Mouse (Mus musculus) hindbrain, embryonic 16.5 days (tissue): ENCODE data around the gene Snx32. TPM values are rescaled to one million over a fixed set of nuclear protein-coding genes. Genes with fewer than 3 reads are reported as not detected.

Source experiments
- ATAC-seq: fragments of 200-750 bp; cut with Nextera tagmentation; 2 replicates; pipeline ENCODE4 v1.8.0; 2017; ENCODE audit warnings: moderate TSS enrichment, moderate library complexity
- H3K27ac ChIP-seq: fragments of 300-500 bp; sonication (generic); 2 replicates; pipeline ENCODE4 v1.5.1; 2014; ENCODE audit warnings: low read depth, mild to moderate bottlenecking, control low read depth, low read length, moderate library complexity
- H3K27me3 ChIP-seq: fragments of 300-500 bp; sonication (generic); replicated peaks from 2 replicates; pipeline ENCODE4 v1.6.1; 2014; ENCODE audit warnings: low read length; ENCODE audit not compliant: control insufficient read depth, insufficient read depth
- H3K36me3 ChIP-seq: fragments of 300-500 bp; sonication (generic); 2 replicates; pipeline ENCODE4 v1.6.1; 2014; ENCODE audit warnings: mild to moderate bottlenecking, low read length, moderate library complexity, mixed read lengths; ENCODE audit not compliant: control insufficient read depth, insufficient read depth
- H3K4me1 ChIP-seq: fragments of 300-500 bp; sonication (generic); 2 replicates; pipeline ENCODE4 v1.6.1; 2014; ENCODE audit warnings: low read depth, low read length; ENCODE audit not compliant: control insufficient read depth, insufficient read depth
- H3K4me2 ChIP-seq: fragments of 300-500 bp; sonication (generic); 2 replicates; pipeline ENCODE4 v1.6.1; 2014; ENCODE audit warnings: mild to moderate bottlenecking, low read length, control low read depth, moderate library complexity
- H3K4me3 ChIP-seq: fragments of 300-500 bp; sonication (generic); 2 replicates; pipeline ENCODE4 v1.5.1; 2014; ENCODE audit warnings: mild to moderate bottlenecking, low read length, control low read depth, moderate library complexity
- H3K9ac ChIP-seq: fragments of 300-500 bp; sonication (generic); 2 replicates; pipeline ENCODE4 v1.6.1; 2014; ENCODE audit warnings: low read depth, mild to moderate bottlenecking, control low read depth, low read length, moderate library complexity
- H3K9me3 ChIP-seq: fragments of 300-500 bp; sonication (generic); 2 replicates; pipeline ENCODE4 v1.6.1; 2014; ENCODE audit warnings: mild to moderate bottlenecking, low read length, moderate library complexity; ENCODE audit not compliant: control insufficient read depth
- WGBS: fragments of 180-500 bp; shearing (Covaris S2); extraction: QIAGEN DNeasy Blood & Tissue Kit; methylation state at CpG from one replicate; pipeline ENCODE4 v1.1.7; 2014; 5-methylcytosine and 5-hydroxymethylcytosine counted together
- polyA plus RNA-seq: library from polyadenylated mRNA; unstranded; fragments of >200 nt; fragmentation: Nextera tagmentation; extraction: Ambion mirVana; gene quantifications from 2 replicates; pipeline ENCODE4 v1.2.1, GENCODE M21; 2015

The Snx32 gene
- polyA plus RNA-seq, 1 experiment from 2014 or later = 101 TPM

DNA sequence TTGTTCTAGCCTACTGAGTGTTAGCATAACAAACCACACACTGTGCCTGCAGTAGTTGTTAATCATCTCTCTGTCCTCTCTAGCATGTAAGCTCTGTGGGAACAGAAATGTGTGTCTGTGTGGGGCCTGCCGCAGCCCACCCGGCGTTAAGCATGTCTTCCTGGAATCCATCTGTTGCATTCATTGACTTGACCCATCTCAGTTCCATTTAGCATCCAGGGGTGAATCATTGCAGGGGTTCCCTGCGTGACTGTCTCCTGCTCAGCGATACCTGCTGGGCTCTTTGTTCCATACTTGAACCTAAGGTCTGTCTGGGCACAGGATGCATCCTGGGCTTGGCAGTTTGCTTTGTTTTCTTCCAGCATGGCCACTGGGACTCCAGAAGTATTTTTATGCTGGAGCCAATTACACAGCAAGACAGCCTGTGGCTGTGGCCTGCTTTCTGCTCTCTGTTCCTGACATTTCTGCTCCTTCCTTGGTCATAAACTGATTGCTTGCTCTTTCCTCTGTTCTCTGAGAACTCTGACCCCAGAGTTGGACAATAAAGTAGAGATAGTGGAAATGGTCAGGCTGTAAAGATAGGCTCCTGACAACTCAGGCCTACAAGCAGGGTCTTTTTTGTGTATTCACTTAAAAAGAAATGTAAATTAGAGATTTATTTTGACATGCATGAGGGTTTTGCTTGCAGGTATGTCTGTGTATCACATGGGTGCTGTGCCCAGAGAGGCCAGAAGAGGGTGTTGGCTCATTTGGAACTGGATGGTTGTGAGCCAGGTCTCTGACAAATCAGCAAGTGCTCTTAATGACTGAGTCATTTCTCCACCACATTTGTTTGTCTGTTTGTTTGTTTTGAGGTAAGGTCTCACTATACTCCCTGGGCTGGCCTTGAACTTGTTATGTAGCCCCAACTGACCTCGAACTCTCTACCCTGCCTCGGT is 5.8 kb upstream of the Snx32 start:
- no peaks in the 10 kb centered on the region for H3K36me3 ChIP-seq
- H3K4me2 ChIP-seq = no peak overlapping the region
- H3K27ac ChIP-seq = no peak overlapping the region
- no peaks in the 10 kb centered on the region for H3K9me3 ChIP-seq
- 77% methylated on average over 7 of the region's 7 CpGs for WGBS
- no peak overlapping the region for H3K9ac ChIP-seq
- no peak overlapping the region for H3K4me3 ChIP-seq
- no peaks in the 10 kb centered on the region for H3K27me3 ChIP-seq
- ATAC-seq = no peak
- peaks cover 9% of the 10 kb centered on the region; the same call in 1 of the 2 replicates for H3K4me1 ChIP-seq

DNA sequence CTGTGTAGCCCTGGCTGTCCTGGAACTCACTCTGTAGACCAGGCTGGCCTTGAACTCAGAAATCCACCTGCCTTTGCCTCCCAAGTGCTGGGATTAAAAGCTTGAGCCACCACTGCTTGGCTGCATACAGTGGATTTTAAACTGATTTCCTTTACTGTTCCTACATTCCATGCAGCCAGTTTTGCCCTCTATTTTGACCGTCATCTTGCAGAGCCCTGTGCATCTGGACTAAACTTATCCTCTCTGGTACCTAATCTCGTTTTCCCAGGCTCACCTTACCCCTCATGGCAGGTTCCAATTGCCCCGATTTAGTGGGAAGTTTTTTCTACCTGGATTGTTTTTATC is 2.6 kb upstream of the Snx32 start:
- H3K27me3 ChIP-seq = no peaks in the 10 kb centered on the region
- no peak overlapping the region for H3K4me2 ChIP-seq
- H3K9ac ChIP-seq = no peak overlapping the region
- no peak overlapping the region for H3K4me3 ChIP-seq
- ATAC-seq = no peak
- H3K9me3 ChIP-seq = no peaks in the 10 kb centered on the region
- H3K4me1 ChIP-seq = peaks cover 20% of the 10 kb centered on the region
- no peaks in the 10 kb centered on the region for H3K36me3 ChIP-seq
- H3K27ac ChIP-seq = no peak overlapping the region
- 81% methylated on average over 3 of the region's 3 CpGs for WGBS

DNA sequence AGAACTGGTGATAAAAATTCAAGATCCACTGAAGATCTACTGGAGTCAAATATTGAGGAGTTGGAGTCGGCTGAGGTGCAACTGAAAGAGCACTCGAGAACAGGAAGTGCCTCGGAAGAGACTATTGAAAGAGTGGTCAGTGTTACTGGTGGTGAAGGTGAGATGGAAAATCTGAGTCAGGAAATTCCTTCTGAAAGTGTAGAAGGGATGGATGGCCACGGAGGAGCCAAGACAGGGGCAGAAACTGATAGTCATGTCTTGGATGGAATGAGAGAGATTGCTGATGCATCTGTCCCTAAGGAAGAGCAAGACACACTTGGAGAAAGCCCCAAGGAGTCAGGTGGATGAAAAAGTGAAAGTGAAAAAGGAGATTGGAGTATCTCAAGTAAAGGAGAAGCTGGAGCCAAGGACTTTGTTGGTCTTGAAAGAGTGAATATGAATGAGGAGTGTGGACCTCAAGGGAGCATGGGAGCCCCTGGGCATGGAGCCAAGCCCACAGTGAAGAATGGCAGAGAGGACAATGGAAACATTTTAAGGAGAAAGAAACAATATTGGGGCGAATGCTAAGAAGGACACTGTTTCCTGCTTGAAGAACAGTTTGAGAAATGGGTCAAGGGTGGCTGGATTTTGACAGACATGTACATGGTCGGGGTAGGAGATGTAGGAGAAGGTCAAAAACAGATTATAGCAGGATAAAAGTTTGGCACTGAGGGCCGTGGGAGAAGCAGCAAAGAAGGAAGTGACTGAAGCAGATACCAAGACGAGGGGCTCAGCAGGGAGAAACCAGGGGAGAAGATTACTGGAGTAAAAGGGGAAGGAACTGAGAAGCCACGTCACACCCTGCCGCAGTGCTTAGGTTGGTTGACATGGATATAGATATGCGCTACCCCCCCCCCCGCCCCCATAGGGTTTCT is 2.0 kb upstream of the Snx32 start:
- Histone ChIP-seq H3K36me3 (no peaks in the 10 kb centered on the region), H3K4me1 (peaks cover 20% of the 10 kb centered on the region), H3K4me3 (no peak overlapping the region), H3K9me3 (no peaks in the 10 kb centered on the region), H3K4me2 (no peak overlapping the region), H3K27ac (no peak overlapping the region), H3K9ac (no peak overlapping the region), H3K27me3 (no peaks in the 10 kb centered on the region)
- ATAC-seq = no peak
- WGBS = 78% methylated on average over 12 of the region's 12 CpGs

DNA sequence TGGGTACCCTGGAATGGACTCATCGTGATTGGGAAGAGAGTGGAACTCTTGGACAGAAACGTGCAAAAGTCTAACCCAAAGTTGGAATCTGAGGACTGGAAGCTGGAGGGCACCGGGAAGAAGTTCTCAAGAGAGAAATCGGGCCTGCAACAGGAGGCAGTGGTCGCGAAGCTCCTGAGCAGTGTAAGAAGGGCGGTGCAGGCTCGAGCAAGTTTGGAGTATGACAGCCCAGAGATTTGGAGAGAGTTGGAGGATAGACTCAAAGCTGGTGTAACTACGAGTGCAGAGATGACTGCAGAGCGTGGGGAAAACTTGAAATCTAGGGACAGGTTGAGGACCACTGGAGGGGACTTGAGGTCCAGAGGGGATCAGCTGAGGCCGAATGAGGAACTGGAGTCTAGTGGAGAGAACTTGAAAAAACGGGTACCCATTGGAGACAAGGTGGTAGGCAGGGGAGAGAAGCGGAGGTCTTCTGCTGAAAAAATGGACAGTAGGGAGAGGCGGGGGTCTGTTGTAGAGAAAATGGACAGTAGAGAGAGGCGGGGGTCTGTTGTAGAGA is 815 bp upstream of the Snx32 start:
- no peak for ATAC-seq
- peak overlapping the region; percentile 51 for H3K4me3 ChIP-seq
- H3K36me3 ChIP-seq = no peaks in the 10 kb centered on the region
- peaks cover 20% of the 10 kb centered on the region for H3K4me1 ChIP-seq
- H3K9ac ChIP-seq = peak overlapping the region; percentile 58
- no peaks in the 10 kb centered on the region for H3K9me3 ChIP-seq
- no peaks in the 10 kb centered on the region for H3K27me3 ChIP-seq
- peak overlapping the region; percentile 56 for H3K4me2 ChIP-seq
- 57% methylated on average over 15 of the region's 15 CpGs for WGBS
- peak overlapping the region; percentile 51; the same call in 1 of the 2 replicates for H3K27ac ChIP-seq

DNA sequence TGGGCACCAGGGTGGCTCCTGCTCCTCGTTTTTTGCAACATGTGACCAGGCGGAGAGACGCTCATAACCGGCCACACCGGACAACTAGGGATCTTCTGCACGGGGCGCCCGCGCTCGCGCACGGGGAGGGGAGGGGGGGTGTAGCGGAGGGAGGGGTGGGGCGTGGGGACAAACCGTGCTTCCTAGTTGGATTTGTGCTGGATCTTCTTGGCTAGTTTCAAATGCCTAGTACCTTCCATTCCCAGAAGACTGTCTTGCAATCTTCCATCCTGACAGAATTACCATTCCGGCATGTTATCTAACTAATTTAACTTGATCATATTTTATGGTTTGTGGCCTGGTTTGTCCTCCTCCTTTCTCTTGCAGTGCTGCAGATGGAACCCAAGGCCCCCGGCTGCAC is 6.7 kb downstream of the Snx32 start, which contains the start of gene 1700020D05Rik:
TSS of gene 1700020D05Rik (minus strand) at position 101 of the 400 bp plus-strand sequence.
- Histone ChIP-seq H3K4me1 (no peaks in the 10 kb centered on the region), H3K9ac (no peak within 1 kb of the TSS), H3K4me3 (no peak within 1 kb of the TSS), H3K4me2 (no peak within 1 kb of the TSS), H3K27ac (no peak within 1 kb of the TSS), H3K9me3 (no peaks in the 10 kb centered on the region), H3K36me3 (peaks cover 5% of the 10 kb centered on the region), H3K27me3 (no peaks in the 10 kb centered on the region)
- no peak for ATAC-seq
- WGBS = 69% methylated on average over 15 of the region's 17 CpGs

DNA sequence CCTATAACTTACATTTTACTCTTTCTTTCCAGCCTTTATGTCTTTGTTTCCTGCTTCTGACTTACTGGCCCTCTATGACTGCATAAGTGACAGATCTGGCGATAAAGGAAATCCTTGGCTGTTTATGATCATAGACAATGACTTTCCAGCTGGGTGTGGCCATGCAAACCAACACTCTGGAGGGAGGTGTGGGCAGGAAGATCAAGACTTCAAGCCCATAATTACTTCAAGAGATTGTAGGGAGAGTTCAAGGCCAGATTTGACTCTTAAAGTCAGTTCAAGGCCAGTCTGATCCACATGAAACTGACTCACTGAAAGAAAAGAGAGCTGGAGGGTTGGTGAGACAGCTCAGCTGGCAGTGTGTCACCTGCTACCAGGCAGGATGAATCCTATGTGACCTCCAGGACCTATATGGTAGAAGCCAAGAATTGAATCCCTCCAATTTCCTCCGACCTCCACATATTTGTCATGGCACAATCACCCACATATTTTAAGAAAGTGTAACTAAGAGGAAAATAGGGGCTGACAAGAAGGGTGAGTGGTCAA is 9.9 kb downstream of the Snx32 start:
- Histone ChIP-seq H3K4me3 (no peak overlapping the region), H3K9me3 (no peaks in the 10 kb centered on the region), H3K4me1 (no peaks in the 10 kb centered on the region), H3K4me2 (no peak overlapping the region), H3K9ac (no peak overlapping the region), H3K27ac (no peak overlapping the region), H3K36me3 (peaks cover 15% of the 10 kb centered on the region), H3K27me3 (no peaks in the 10 kb centered on the region)
- ATAC-seq = no peak
- WGBS = 93% methylated on average over 2 of the region's 2 CpGs

DNA sequence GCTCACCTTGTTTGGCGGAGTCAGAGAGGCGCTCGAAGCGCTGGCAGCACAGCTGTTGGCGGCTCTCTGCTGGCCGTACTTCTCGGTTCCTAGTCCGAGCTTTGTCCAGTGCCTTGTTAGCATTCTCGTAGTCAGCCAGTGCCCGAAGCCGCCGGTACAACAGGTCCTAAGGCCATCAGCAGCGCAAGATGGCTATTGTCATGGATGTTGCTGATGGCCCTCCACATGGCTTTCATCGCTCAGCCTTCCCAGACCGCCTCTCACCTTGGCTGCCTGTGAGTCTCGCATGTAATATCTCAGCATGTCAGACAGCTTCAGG is 14.3 kb downstream of the Snx32 start:
- H3K9ac ChIP-seq = no peak overlapping the region
- H3K27ac ChIP-seq = no peak overlapping the region
- 88% methylated on average over 16 of the region's 16 CpGs for WGBS
- no peak overlapping the region for H3K4me2 ChIP-seq
- H3K4me3 ChIP-seq = no peak overlapping the region
- H3K9me3 ChIP-seq = no peaks in the 10 kb centered on the region
- no peaks in the 10 kb centered on the region for H3K27me3 ChIP-seq
- H3K36me3 ChIP-seq = peaks cover 31% of the 10 kb centered on the region
- no peak for ATAC-seq
- H3K4me1 ChIP-seq = peaks cover 16% of the 10 kb centered on the region

DNA sequence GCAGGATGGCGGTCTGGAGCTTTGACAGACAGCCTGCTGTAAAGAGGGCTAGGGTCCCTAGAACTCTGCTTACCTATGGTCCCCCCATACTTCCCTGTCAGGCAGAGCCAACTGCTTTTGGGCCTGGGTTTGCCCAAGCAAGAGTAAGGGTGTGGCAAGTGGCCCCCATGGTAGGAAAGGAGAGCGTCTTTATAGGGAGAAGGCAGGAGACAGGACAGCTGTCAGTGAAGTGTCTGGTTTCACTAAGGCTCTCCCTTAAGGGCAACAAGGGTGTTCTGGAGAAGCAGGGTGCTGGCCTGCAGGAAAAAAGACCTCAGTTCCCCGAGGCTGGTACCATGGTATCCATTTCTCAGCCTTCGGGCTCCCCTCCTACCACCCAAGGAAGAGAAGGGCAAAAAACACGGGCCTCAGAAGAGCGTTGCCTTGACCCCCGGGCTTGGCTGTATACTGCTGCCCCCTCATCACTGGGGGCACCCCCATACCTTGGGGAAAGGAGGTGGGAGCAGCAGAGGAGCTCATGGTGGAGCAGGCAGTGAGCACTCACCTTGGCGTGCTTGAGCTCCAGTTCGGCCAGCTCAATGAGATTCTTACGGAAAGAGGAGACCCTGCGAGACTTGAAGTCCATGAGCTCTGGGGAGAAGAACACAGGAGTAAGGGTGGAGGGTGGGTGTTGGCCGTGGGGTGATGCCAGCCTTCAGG is 14.8 kb downstream of the Snx32 start:
- WGBS = 85% methylated on average over 12 of the region's 12 CpGs

More for the DNA sequence above, 14.8 kb downstream of the Snx32 start:
- Histone ChIP-seq H3K4me2 (no peak overlapping the region), H3K36me3 (peaks cover 31% of the 10 kb centered on the region), H3K4me1 (peaks cover 16% of the 10 kb centered on the region), H3K4me3 (no peak overlapping the region), H3K9ac (no peak overlapping the region), H3K9me3 (no peaks in the 10 kb centered on the region), H3K27me3 (no peaks in the 10 kb centered on the region), H3K27ac (no peak overlapping the region)
- no peak for ATAC-seq
